Mouse (Mus musculus): ENCODE results near the gene Slc37a1.

Gene Slc37a1

GRCm38 (mm10) chr17:31294363-31295214, 8.0 kb downstream of the Slc37a1 start:
- no peak for DNase-seq (ENCODE audit: low spot score)

GRCm38 (mm10) chr17:31295215-31295891, 8.8 kb downstream of the Slc37a1 start:
- DNase-seq (ENCODE audit: low spot score): no peak

- DNase-seq (ENCODE audit: low spot score): peak; percentile 82
These were observed 9.5 kb downstream of the Slc37a1 start for GRCm38 (mm10) chr17:31295892-31296781.

- DNase-seq (ENCODE audit: low spot score): peak; percentile 40
These were observed 10.9 kb downstream of the Slc37a1 start for GRCm38 (mm10) chr17:31297521-31297939.

- no peak for DNase-seq (ENCODE audit: low spot score)
These were observed 12.0 kb downstream of the Slc37a1 start for GRCm38 (mm10) chr17:31298419-31299209.

GRCm38 (mm10) chr17:31299981-31300380, 13.4 kb downstream of the Slc37a1 start:
- DNase-seq (ENCODE audit: low spot score): no peak

GRCm38 (mm10) chr17:31300736-31301135, 14.1 kb downstream of the Slc37a1 start:
- no peak for DNase-seq (ENCODE audit: low spot score)

- no peak for DNase-seq (ENCODE audit: low spot score)
These were observed 16.8 kb downstream of the Slc37a1 start for GRCm38 (mm10) chr17:31303401-31303800.

GRCm38 (mm10) chr17:31304895-31305775, 18.5 kb downstream of the Slc37a1 start:
- DNase-seq (ENCODE audit: low spot score): peak; percentile 68

GRCm38 (mm10) chr17:31305776-31306120, 19.2 kb downstream of the Slc37a1 start:
- no peak for DNase-seq (ENCODE audit: low spot score)

- DNase-seq (ENCODE audit: low spot score): no peak
These were observed 21.2 kb downstream of the Slc37a1 start for GRCm38 (mm10) chr17:31307756-31308155.

GRCm38 (mm10) chr17:31308291-31308816, 21.8 kb downstream of the Slc37a1 start:
- no peak for DNase-seq (ENCODE audit: low spot score)

- no peak for DNase-seq (ENCODE audit: low spot score)
These were observed 22.7 kb downstream of the Slc37a1 start for GRCm38 (mm10) chr17:31309281-31309793.

- no peak for DNase-seq (ENCODE audit: low spot score)
These were observed 24.5 kb downstream of the Slc37a1 start for GRCm38 (mm10) chr17:31311047-31311446.

- DNase-seq (ENCODE audit: low spot score): no peak
These were observed 26.1 kb downstream of the Slc37a1 start for GRCm38 (mm10) chr17:31312648-31313047.

GRCm38 (mm10) chr17:31315046-31315792, 28.6 kb downstream of the Slc37a1 start:
- no peak for DNase-seq (ENCODE audit: low spot score)

- DNase-seq (ENCODE audit: low spot score): no peak
These were observed 29.4 kb downstream of the Slc37a1 start for GRCm38 (mm10) chr17:31315993-31316392.

GRCm38 (mm10) chr17:31316998-31317397, 30.4 kb downstream of the Slc37a1 start:
- no peak for DNase-seq (ENCODE audit: low spot score)

Measured in urinary bladder, postnatal 25 days (tissue).